Mouse (Mus musculus) gastrocnemius, postnatal 4 days (tissue): ENCODE results near the gene Morn5. TPM values are rescaled to one million over a fixed set of nuclear protein-coding genes. Genes with fewer than 3 reads are reported as not detected.

Experiments
- DNase-seq, 2 experiments: peaks; one replicate each; pipeline ENCODE4 v3.0.0; 2021 to 2022; ENCODE audit warnings: low spot score in 2 of 2, mixed read lengths in 2 of 2
- long read RNA-seq, 2 experiments: library from polyadenylated mRNA; stranded (forward); transcript quantifications; one replicate each; pipeline ENCODE4 v2.0.0; 2021
- total RNA-seq, 2 experiments: library from RNA; stranded (reverse); gene quantifications; 2 replicates each; pipeline ENCODE4 v1.2.3; 2021

The Morn5 gene
- not detected for total RNA-seq
- long read RNA-seq, experiment 1 = 0 reads
- long read RNA-seq, experiment 2 = 0 reads

DNA sequence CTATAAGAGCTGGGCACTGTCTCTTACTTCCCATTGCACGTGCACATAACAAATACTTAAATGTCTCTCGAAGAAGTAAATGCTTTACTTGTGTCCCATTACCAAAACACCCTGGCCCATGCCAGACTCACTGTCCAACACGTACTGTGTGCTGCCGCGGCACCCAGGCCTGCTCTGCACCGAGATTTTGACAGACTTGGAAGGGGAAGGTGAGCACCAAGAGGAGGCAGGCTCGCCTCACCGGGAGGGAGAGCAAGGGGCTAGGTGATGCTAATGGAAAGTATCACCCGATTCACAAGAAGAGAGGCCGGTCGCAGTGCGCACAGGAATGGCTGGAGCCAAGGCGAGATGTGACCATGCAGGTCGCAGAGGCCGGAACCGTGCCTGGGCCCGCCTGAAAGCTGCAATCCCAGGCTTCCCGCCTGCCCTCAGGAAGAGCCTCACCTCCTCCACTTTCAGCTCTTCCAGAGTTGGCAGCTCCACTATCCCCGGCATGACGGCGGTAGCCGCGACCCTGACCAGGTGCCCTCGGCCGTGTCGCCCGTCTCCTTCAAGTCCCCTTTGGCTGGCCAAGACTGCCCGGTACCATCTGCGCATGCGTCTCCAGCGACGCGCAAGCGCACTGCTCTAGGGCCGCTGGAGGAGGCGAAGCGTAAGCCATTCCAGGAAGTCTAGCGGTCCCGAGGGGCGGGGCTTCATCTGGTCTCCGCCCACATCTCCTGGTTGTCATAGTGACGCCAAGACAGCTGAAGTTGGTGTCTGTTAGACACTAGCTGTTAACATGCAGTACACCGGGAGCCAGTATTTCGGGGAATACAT, at the start of gene Morn5, which contains the start of gene Ndufa8:
TSS of gene Morn5 (plus strand) at position 711 of the 819 bp plus-strand sequence.
TSS of gene Ndufa8 (minus strand) at position 659 of the 819 bp plus-strand sequence.
- DNase-seq = peak; percentile 98 to 99

DNA sequence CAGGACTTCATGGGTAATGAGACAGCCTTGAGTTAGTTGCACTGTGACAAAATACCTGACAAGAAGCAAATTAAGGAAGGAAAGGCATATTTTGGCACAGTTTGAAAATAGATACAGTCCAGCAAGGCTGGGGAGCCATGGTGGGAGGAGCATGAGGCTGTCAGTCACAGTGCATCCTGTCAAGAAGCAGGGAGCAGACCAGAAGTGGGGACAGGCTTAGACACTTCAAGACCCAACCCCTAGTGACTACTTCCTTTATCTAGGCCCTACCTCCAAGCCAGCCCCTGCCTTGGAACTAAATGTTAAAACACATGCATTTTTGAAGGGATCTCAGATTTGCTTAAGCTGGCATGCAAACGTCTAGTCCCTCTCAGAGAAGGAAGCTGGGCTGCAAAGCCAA, 48.9 kb upstream of the Morn5 start:
- no peak for DNase-seq

DNA sequence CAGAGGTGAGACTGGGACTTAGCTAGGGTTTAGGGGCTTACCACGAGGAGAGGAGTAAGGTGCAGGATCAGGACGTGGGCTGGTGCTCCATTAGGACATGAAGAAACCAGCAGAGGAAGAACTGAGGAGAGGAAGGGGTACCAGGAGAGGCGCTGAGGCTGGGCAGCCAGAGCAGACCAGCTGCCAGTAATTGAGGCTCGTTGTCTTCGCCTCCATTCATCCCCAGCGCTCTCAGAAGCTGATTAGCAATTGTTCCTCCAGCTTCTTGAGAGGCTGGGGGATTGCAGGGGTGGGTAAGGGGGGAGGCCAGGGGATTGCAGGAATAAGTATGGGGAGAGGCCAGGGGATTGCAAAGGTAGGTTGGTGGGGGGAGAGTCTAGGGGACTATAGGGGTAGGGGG, 47.1 kb upstream of the Morn5 start:
- no peak for DNase-seq

DNA sequence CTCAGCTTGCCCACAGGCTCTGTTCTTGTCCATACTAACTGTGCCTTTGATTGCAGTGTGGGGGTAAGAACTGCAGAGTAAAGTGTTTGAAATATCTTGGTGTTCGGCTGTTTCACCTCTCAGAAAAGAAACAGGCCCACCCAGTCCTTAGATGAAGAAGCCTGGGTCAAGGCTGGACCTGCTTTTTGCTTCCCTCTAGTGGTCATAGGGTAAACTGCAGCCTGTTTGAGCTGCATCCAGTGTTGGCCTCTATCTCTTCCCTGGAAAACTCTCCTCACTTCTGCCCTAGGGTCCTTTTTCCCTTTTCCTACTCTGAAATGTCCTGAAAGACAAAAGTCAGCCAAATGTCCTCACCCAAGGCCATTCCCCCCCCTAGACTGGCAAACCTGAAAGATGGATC, 41.2 kb upstream of the Morn5 start:
- peak in 1 of 2 experiments; percentile 46 for DNase-seq

DNA sequence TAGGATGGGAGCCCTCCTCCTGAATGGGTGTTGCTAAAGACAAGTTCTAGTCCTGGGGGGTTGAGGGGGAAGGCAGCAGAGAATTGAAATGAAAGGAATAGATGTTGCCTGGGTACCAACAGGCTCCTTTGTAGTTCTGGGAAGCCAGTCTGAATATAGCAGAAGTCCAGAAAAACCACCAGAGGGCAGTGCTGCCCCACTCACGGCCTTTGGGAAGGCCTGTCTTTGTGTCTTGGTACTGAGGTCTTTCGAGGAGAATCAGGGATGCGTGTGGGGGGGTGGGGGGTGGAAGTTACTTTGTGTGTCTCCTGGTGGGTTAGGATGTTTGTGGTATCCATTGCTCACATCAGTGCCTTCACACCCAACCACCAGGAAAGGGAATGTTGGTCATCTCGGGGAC, 39.9 kb upstream of the Morn5 start:
- peak; percentile 43 to 57 for DNase-seq

DNA sequence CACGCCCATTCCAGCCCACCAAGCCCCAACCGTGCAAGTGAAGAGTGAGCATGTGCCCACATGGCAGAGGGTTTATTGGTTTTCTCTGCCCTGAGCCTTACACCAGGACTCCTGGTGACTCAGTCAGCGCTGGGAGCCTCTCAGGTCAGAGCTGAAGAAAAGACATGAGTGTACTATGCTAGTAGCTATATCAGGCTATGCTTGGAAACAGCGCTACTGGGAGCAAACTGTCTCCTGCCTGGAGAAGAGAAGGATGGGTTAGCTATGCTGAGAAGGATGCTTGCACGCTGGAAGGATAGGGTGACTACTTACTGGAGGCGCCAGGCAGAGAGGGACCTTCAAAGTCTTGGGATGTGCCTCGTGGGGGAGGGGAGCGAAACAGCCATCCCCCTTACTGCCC, 38.7 kb upstream of the Morn5 start:
- no peak for DNase-seq

DNA sequence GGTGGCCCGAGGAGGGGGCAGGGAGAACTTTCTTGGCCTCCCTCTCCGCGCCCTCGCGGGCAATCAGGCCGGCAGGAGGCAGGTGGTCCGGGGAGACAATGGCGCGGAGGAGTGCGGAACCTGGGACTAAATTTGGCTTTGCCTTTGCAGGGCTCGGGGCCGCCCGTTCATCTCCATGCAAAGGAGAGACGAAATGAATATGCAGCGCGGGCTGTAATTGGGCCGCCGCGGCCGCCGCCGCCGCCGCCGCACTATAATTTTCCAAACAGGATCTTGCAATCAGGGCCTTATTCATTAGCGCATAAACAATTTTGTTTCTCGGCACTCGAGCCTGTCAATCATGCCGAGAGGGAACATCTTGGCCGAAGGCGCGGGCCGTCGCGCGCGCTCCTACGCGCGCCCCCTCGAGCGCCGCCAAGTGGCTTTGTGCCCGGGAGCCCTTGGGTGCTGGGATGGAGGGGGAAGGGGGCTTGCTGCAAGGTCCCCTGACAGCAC, 37.9 kb upstream of the Morn5 start:
- no peak for DNase-seq

DNA sequence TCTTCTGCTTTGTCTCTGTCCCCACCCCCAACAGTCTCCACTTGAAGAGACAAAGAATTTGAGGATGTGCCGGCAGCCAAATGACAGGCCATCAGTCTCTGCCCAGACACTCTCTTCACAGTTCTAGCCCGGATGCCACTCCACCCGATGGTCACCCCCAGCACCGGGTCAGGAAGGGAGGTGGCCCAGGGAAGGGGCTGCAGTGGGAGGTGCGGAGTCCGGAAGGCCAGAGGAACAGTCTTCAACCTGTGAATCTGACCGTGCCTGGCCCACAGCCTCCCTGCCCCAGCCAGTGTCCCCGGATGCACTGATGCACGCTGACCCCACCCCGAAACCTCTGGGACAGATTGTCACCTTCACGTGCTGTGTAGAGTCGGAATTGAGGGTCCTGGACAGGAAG, 36.2 kb upstream of the Morn5 start:
- no peak for DNase-seq

DNA sequence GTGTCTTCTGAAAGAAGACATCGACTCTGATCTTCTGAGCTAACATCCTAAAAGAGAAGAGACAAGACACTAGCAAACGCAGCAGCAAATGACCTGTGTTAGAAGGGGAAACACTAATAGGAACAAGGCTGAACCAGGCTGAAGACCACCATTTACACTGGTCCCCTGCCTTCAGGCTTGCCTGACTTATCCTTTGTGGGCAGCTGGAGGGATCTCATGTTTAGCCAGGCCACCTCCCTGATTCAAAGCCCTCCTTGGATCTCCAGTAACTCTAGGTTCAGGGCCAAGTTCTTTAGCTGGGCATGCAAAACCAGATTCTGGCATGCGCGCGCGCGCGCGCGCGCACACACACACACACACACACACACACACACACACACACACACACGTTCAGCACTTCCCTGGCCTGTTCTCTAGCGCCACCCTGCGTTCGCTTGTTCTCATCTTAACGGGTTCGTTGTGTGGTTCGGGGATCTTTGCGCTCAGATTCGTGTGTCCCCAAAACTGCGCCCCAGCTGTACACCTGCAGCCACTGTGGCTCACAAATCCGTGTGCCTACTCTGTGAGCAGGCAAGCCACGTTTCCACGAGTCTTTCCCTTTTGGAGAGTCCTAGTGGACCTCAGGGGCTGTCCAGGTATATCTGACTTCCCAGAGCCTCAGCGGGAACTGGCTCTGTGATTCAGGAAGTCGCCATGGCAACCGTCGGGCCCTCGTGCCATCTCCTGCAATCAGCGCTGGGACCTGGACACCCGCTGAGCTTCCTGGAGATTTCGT, 27.7 kb upstream of the Morn5 start:
- DNase-seq = peak; percentile 64 to 86

DNA sequence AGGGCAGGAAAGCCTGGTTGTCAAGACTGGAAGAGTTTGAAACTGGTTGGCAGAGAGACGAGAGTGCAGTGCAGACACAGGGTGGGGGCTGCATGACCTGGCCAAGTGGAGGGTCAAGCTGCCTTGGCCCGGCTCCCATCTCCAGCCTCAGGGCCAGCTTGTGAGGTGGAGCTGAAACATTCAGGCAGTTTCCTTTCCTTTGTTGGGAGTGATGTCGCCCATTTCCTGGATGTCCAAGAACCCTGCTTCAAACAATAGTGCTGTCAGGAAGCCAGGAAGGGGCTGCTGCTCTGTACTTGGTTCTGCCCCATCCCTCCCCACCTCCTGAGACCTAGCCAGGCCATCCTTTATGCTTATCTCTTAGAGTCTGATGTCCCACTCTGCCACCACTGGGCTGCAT, 26.0 kb upstream of the Morn5 start:
- DNase-seq = no peak

DNA sequence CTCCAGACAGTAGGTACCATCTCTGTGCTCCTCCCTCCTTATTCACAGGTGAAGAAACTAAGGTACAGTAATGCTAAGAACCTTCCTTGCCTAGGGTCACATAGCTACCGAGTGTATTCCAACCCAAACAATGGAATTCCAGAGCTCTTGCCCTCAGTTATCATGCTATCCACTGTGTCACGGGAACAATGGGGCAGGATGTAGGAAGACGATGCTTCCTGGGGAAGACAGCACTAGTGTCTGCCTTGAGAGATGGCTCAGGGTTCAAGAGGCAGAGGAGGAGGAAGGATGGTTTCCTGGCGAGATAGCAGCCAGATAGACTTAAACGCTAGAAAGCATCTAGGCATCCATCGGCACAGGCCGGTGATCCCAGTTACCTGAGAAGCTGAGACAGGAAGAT, 16.4 kb upstream of the Morn5 start:
- DNase-seq = no peak

DNA sequence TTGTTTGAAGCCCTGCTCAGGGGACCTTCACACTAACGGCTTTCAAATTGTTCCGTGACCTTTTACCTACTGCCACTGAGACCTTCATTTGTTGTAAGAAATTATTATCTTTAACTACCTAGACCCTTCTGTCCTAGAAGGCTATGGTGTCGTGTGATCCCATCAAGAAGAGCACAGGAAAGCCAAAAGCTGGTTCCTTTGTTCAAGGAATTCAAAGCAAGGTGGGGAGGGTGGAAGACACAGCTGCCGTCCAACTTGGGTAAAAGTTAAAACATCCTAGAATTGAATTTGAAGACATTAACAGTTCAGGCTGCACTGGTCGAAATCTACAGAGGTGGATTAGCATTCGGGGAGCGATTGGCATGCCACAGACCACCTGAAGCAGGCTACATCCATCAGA, 15.3 kb upstream of the Morn5 start:
- no peak for DNase-seq

DNA sequence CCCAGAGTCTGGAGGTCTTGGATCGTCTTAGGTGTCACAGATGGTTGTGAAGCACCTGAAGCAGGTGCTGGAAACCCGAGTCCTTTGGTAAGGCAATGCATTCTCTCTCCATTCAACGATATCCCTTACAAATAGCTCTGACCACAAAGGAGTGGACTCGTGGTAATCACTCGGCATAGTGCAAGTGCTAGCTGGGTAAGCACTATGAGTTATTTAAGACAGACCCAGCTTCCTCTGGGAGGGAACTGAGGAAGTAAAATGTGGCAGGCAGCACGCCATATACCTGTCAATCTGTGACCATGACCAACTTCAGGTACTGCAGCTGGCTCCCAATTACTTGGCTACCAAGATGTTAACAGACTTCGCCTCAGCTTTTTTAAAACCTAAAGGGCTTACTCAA, 14.4 kb upstream of the Morn5 start:
- DNase-seq = no peak

DNA sequence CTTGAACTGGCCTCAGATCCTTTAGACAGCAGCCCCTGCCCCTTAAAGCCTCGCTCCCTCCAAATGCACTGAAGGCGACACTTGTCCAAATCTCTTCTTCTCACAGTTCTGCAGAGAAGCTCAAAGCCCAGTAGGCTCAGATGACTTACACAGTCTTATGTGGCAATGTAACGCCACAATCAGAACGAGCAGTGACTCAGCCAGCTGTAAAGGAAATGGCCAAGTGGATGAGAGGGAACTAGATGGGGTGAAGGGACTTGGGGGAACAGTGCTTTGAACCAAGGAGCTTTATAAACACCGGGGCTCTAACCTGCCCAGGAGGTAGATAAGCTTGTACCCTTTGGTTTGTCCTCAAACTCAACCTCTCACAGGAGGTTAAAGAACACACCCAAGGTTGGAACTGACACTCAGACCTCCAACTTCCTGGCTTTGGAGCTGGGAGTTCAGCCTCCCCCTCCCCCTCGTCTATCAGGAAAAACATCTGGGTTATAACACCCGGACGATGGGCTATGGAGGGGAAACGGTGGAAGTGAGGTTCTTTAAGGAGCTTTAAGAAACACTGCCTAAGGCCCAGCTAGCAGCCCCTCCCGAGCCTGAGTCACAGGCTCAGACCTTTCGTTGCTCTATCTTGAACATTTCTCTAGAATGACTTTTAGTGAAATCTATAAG, 13.7 kb upstream of the Morn5 start:
- DNase-seq = no peak

DNA sequence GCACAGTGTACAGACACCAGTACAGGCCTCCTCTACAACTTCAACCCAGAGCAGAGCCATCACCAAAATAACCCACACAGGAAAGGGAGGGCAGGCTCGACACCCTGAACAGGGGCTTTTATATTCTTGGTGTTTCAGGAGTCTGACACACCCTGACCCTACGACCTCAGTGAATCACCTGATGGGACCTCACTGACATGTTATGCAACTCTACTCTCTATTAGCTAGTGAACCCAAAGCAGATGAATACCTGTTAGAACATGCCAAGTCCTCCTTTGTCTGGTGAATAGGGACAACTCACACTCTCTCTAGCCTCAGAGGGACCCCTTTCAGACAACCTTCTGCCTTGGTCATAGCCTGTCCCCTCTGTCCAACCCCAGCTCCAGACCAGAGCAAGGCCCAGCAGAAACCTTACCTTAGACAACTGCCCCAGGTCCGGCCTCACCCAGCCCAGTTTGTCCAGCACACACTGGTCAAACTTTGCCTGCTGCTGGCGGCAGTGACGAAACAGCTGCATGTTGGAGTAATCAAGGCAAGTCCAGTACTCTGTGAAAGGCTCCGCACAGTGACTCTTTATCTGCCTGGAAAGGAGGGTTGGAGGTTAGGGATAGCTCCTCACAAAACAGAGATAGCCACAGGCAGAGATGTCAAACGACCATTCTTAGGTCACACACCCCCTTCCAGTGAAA, 9.8 kb upstream of the Morn5 start:
- DNase-seq = no peak

DNA sequence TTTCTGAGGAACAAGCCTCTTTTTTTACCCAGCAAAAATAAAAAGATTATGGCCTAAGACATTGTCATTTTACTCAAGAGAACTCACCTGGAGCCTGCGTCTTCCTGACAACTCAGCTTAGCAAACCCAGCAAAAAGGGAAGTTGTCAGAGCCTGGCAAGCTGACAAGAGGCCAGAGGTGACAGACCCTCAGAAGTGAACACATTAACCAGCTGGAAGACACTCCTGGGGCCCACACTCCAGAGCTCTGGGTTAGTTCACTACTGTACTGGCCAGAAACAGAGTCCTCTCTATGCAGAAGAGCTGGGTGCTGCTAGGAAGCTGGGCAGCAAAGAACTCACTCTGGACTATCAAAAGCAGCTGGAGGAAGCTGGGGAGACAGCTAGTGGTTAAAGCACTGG, 8.4 kb upstream of the Morn5 start:
- DNase-seq = no peak

DNA sequence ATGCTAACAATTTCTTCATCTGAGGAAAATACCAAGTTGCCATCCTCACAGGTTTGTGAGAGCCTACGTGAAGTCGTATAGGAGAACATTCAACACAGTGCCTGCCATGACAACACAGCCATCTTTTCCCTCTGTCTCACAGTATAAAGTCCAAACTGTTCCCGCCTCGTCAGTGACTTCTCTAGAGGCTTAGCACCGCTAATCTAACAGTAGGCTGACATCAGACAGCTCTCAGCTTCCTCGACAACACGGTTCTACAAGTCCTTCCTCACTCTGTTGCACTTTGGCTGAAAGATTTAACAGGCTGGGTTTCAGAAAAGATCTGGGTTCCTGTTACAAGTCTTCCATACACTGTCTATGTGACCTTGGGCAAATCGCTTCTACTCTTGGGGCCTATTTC, 1.1 kb upstream of the Morn5 start:
- DNase-seq = no peak

DNA sequence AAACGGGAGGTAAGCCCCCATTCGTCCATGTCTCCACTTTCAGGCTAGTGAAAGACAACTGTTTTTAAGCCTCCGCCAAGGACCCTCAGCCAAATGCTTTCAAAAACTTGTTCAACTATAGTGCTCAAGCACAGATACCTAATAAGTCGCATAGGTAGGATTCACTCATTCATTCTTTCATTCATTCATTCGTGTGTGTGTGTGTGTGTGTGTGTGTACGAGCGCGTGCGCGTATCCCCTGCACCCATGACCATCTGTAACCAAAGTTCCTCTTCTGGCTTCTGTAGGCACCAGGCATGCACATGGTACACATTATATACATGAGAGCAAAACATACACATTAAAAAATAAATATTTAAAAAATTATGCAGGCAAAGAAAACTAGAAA, 303 bp downstream of the Morn5 start:
- no peak for DNase-seq

DNA sequence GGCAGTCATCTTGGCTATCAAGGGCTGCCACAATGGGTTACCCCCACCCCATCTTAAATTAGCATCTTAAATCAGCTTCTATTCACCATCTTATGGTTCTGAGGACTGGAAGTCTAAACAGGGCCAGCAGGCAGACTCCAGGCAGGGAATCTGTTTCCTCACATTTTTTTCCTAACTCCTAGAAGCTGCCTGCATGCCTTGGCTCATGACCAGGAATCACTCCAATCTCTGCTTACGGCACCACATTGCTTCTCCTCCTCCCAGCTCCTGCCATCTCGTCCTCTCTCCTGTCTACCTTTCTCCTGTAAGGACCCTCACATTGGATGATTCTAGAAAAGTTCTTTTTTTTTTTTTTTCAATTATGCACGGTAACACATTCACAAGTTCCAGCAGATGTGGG, 4.0 kb downstream of the Morn5 start:
- DNase-seq = no peak

DNA sequence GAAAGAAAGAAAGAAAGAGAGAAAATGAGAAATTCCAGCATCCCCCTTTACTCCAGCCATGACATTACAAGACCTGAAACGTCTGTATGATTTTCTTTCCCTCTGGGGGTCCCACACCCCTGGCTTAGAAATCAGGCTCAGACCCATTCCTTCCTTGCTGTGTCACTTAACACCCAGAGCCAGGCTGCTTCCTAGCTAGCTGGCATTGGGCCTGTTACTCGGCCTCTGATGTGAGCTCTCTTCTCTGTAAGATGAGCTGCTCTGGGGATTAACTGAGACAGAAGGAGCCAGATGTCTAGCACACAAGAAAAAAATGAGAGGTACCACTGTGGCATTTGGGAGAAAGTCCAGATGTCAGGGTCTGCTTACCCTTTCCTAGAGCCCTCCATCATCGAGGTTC, 7.0 kb downstream of the Morn5 start:
- peak in 1 of 2 experiments; percentile 51 for DNase-seq

DNA sequence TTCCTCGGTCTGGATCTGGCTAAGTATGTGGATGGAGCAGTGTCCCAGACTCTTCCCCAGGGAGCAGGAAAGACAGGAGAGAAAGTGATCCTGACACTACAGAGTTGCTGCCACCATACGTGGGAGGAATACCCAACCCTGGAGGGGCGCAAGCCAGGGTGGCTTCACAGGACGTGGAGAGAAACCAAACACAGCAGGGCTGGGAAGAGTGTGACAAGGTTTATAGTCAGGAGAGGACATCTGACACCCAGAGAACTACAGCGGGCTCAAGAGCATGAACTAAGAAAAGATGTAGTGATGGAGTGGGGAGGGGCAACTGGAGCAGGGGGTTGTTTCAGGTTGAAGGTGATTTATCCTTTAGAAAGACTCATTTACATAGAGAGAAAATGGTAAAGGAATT, 12.2 kb downstream of the Morn5 start:
- no peak for DNase-seq
